Mouse (Mus musculus) liver, embryonic 14.5 days (tissue): ENCODE results near the gene Osbp. TPM values are rescaled to one million over a fixed set of nuclear protein-coding genes. Genes with fewer than 3 reads are reported as not detected.
"Not testable (repeated sequence)": the region's sequence is repeated elsewhere in the genome, so short reads cannot be mapped to it uniquely, and the experiment has no call there.

ENCODE experiments used
- ATAC-seq: fragments of 200-750 bp; cut with Nextera tagmentation; 2 replicates; pipeline ENCODE4 v1.8.0; 2017; ENCODE audit warnings: moderate number of reproducible peaks, mild to moderate bottlenecking, moderate library complexity; ENCODE audit not compliant: insufficient read depth
- DNase-seq, 3 experiments: peaks; one replicate each; pipeline ENCODE4 v3.0.0-alpha.2; 2012 to 2013; ENCODE audit warnings: low read depth in 3 of 3, low spot score in 3 of 3
- H3K27ac ChIP-seq: fragments of 300-500 bp; sonication (generic); 2 replicates; pipeline ENCODE4 v1.5.1; 2014; ENCODE audit warnings: moderate library complexity, mild to moderate bottlenecking, control low read depth, inconsistent platforms
- H3K27me3 ChIP-seq: fragments of 300-500 bp; sonication (generic); 2 replicates; pipeline ENCODE4 v1.6.1; 2014; ENCODE audit warnings: mild to moderate bottlenecking, low read length, moderate library complexity; ENCODE audit not compliant: control insufficient read depth, insufficient read depth
- H3K36me3 ChIP-seq: fragments of 300-500 bp; sonication (generic); replicated peaks from 2 replicates; pipeline ENCODE4 v1.6.1; 2014; ENCODE audit warnings: low read depth; ENCODE audit not compliant: control insufficient read depth, insufficient read depth
- H3K4me1 ChIP-seq, 2 experiments: fragments of 200-500 bp in 1 of 2; fragments of 300-500 bp in 1 of 2; sonication (generic) in 1 of 2; replicated peaks; 2 replicates each; pipeline ENCODE4 v1.6.1; 2012 to 2014; ENCODE audit warnings: antibody characterized with exemption in 1 of 2, inconsistent platforms in 1 of 2, low read length in 1 of 2; ENCODE audit not compliant: control insufficient read depth in 2 of 2, insufficient read depth in 2 of 2
- H3K4me2 ChIP-seq: fragments of 300-500 bp; sonication (generic); 2 replicates; pipeline ENCODE4 v1.6.1; 2014; ENCODE audit warnings: low read depth, mild to moderate bottlenecking, control low read depth, moderate library complexity
- H3K4me3 ChIP-seq, 2 experiments: fragments of 200-500 bp in 1 of 2; fragments of 300-500 bp in 1 of 2; sonication (generic) in 1 of 2; 2 replicates each; pipeline ENCODE4 v1.5.1; 2012 to 2014; ENCODE audit warnings: low read depth in 2 of 2, low read length in 2 of 2, mild to moderate bottlenecking in 2 of 2, control low read depth in 1 of 2, inconsistent platforms in 1 of 2, moderate library complexity in 1 of 2; ENCODE audit not compliant: insufficient read depth in 1 of 2
- H3K9ac ChIP-seq: fragments of 300-500 bp; sonication (generic); replicated peaks from 2 replicates; pipeline ENCODE4 v1.6.1; 2014; ENCODE audit warnings: mild to moderate bottlenecking, control low read depth, moderate library complexity
- H3K9me3 ChIP-seq: fragments of 300-500 bp; sonication (generic); 2 replicates; pipeline ENCODE4 v1.6.1; 2016; ENCODE audit warnings: low read length, mixed read lengths; ENCODE audit not compliant: control insufficient read depth
- CTCF ChIP-seq: IDR thresholded peaks from 2 replicates; pipeline ENCODE4 v1.5.1; 2016; ENCODE audit warnings: antibody characterized with exemption, low read depth, control low read depth
- EP300 ChIP-seq: IDR thresholded peaks from 2 replicates; pipeline ENCODE4 v1.6.1; 2016; ENCODE audit warnings: antibody characterized with exemption, low read depth
- WGBS: fragments of 180-500 bp; shearing (Covaris S2); extraction: QIAGEN DNeasy Blood & Tissue Kit; methylation state at CpG from one replicate; pipeline ENCODE4 v1.1.7; 2014; ENCODE audit not compliant: insufficient replicate concordance; 5-methylcytosine and 5-hydroxymethylcytosine counted together
- polyA plus RNA-seq, 2 experiments: library from polyadenylated mRNA; depleted of rRNA in 1 of 2; stranded (reverse) in 1 of 2; unstranded in 1 of 2; fragments of >200 nt; fragmentation: Nextera tagmentation in 1 of 2; extraction: Ambion mirVana in 1 of 2; gene quantifications; 2 replicates each; pipeline versions ENCODE4 v1.2.1 to v1.2.3; 2012 to 2014

Gene Osbp
- polyA plus RNA-seq, 2 experiments: 3.9 to 11.7 TPM

- Histone ChIP-seq H3K36me3 (peaks cover 47% of the 10 kb centered on the region), H3K27me3 (no peaks in the 10 kb centered on the region), H3K9me3 (no peaks in the 10 kb centered on the region), H3K9ac (no peak overlapping the region; the same call in 1 of the 2 replicates), H3K4me1 (peaks cover 9 to 11% of the 10 kb centered on the region in 2 experiments), H3K4me3 (no peak overlapping the region), H3K27ac (peak overlapping the region; percentile 47), H3K4me2 (no peak overlapping the region)
- TF ChIP-seq CTCF (no peak), EP300 (0 out of 2 replicates have a peak, but pooled peaks have one; percentile 29)
- peak; percentile 97 for ATAC-seq
- 33% methylated on average over 4 of the region's 4 CpGs for WGBS
- peak; percentile 78 to 82 (median 78) for DNase-seq
These were observed 37.6 kb upstream of the Osbp start for GRCm38 (mm10) chr19:11928025-11928748.

GRCm38 (mm10) chr19:11946460-11946859 lies 19.3 kb upstream of the Osbp start:
- H3K36me3 ChIP-seq: peaks cover 17% of the 10 kb centered on the region
- not testable (repeated sequence) for ATAC-seq, H3K4me3 ChIP-seq, H3K4me2 ChIP-seq, H3K9me3 ChIP-seq, H3K27me3 ChIP-seq, H3K9ac ChIP-seq, H3K4me1 ChIP-seq, H3K27ac ChIP-seq, DNase-seq
- 84% methylated on average over 9 of the region's 9 CpGs for WGBS

GRCm38 (mm10) chr19:11949878-11950277 lies 15.9 kb upstream of the Osbp start:
- Histone ChIP-seq H3K9ac (no peak overlapping the region), H3K4me3 (no peak overlapping the region), H3K36me3 (peaks cover 2% of the 10 kb centered on the region; the same call in 1 of the 2 replicates), H3K27me3 (no peaks in the 10 kb centered on the region), H3K27ac (no peak overlapping the region), H3K4me2 (no peak overlapping the region), H3K9me3 (no peaks in the 10 kb centered on the region), H3K4me1 (0 out of 4 replicates have a peak, but pooled peaks cover 0 to 2% of the 10 kb centered on the region in 2 experiments)
- 27% methylated on average over 1 of the region's 1 CpGs for WGBS
- no peak for TF ChIP-seq CTCF
- ATAC-seq (no peak), DNase-seq (no peak)

- no peak for TF ChIP-seq EP300
- TF ChIP-seq CTCF: no peak
- Histone ChIP-seq H3K36me3 (no peaks in the 10 kb centered on the region), H3K9me3 (no peaks in the 10 kb centered on the region), H3K9ac (no peak overlapping the region), H3K4me3 (no peak overlapping the region), H3K4me2 (no peak overlapping the region), H3K4me1 (0 out of 4 replicates have a peak, but pooled peaks cover 0 to 2% of the 10 kb centered on the region in 2 experiments), H3K27me3 (no peaks in the 10 kb centered on the region), H3K27ac (no peak overlapping the region)
- DNase-seq (no peak), ATAC-seq (no peak)
- WGBS: 60% methylated on average over 7 of the region's 7 CpGs
These were observed 15.0 kb upstream of the Osbp start for GRCm38 (mm10) chr19:11950747-11951146.

GRCm38 (mm10) chr19:11954206-11954605 lies 11.5 kb upstream of the Osbp start:
- TF ChIP-seq CTCF (no peak), EP300 (no peak)
- H3K9ac ChIP-seq: no peak overlapping the region
- ATAC-seq: no peak

More at GRCm38 (mm10) chr19:11954206-11954605, 11.5 kb upstream of the Osbp start:
- no peak overlapping the region for H3K27ac ChIP-seq
- WGBS: 39% methylated on average over 6 of the region's 6 CpGs
- H3K4me1 ChIP-seq: 0 out of 4 replicates have a peak, but pooled peaks cover 0 to 2% of the 10 kb centered on the region in 2 experiments
- no peaks in the 10 kb centered on the region for H3K9me3 ChIP-seq
- no peaks in the 10 kb centered on the region for H3K27me3 ChIP-seq
- no peak for DNase-seq
- H3K4me2 ChIP-seq: no peak overlapping the region; the same call in 1 of the 2 replicates
- H3K36me3 ChIP-seq: no peaks in the 10 kb centered on the region
- H3K4me3 ChIP-seq: no peak overlapping the region
